Mouse (Mus musculus) heart, embryonic 10.5 days (tissue): ENCODE measurements at regions not wholly inside any gene's neighbourhood (a gene's known extent, or its start where the extent isn't known, plus 50 kb on each side); places are given as distances from the start of the nearest gene placed in this dataset.
A peak's percentile ranks its signal among the peaks of the same experiment; 100 is the strongest.

Experiments
- DNase-seq: peaks from one replicate; pipeline ENCODE4 v3.0.0-alpha.2; 2017; ENCODE audit warnings: low spot score
- H3K27ac ChIP-seq: fragments of 300-500 bp; sonication (generic); 2 replicates; pipeline ENCODE4 v1.5.1; 2016; ENCODE audit warnings: mild to moderate bottlenecking
- H3K27me3 ChIP-seq: fragments of 300-500 bp; sonication (generic); 2 replicates; pipeline ENCODE4 v1.6.1; 2016; ENCODE audit warnings: mild to moderate bottlenecking; ENCODE audit not compliant: poor library complexity, insufficient read depth, severe bottlenecking
- H3K36me3 ChIP-seq: fragments of 300-500 bp; sonication (generic); 2 replicates; pipeline ENCODE4 v1.6.1; 2016; ENCODE audit warnings: mild to moderate bottlenecking, moderate library complexity
- H3K4me1 ChIP-seq: fragments of 300-500 bp; sonication (generic); 2 replicates; pipeline ENCODE4 v1.6.1; 2016; ENCODE audit warnings: mild to moderate bottlenecking
- H3K4me3 ChIP-seq: fragments of 300-500 bp; sonication (generic); 2 replicates; pipeline ENCODE4 v1.5.1; 2016; ENCODE audit warnings: mild to moderate bottlenecking, moderate library complexity
- H3K9me3 ChIP-seq: fragments of 300-500 bp; sonication (generic); 2 replicates; pipeline ENCODE4 v1.6.1; 2016; ENCODE audit warnings: mild to moderate bottlenecking, moderate library complexity
- WGBS: fragments of 180-500 bp; shearing (Covaris S2); methylation state at CpG from one replicate; pipeline ENCODE4 v1.1.7; 2016; 5-methylcytosine and 5-hydroxymethylcytosine counted together

- WGBS: 35% methylated on average over 5 of the region's 5 CpGs
- H3K4me3 ChIP-seq: no peak overlapping the region
- H3K4me1 ChIP-seq: no peaks in the 10 kb centered on the region
- H3K36me3 ChIP-seq: no peaks in the 10 kb centered on the region
- H3K27me3 ChIP-seq: no peaks in the 10 kb centered on the region
- no peaks in the 10 kb centered on the region for H3K9me3 ChIP-seq
- H3K27ac ChIP-seq: 0 out of 2 replicates have a peak overlapping the region, but pooled peaks have one; percentile 8
- DNase-seq: no peak
Measured at GRCm38 (mm10) chr9:85380756-85381155, 53.6 kb upstream of the Tent5a start.

DNA sequence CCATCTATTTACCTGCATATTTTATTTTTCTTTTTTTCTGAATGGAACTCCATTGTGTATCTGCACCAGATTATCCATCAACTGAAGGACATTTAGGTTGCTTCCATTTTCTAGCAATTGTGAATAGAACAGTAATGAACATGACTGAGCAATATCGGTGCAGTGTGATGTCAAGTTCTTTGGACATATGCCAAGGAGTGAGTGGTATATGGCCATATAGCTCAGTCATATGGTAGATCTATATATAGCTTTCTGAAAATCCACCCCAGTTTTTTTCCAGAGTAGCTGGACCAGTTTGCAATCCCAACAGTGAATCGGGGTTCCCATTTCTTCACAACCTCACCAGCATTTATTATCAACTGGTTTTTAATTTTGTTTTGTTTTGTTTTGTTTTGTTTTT, 52.0 kb upstream of the Tent5a start:
- H3K36me3 ChIP-seq: no peaks in the 10 kb centered on the region
- no peaks in the 10 kb centered on the region for H3K9me3 ChIP-seq
- WGBS: 92% methylated on average over 2 of the region's 2 CpGs

More for the DNA sequence above, 52.0 kb upstream of the Tent5a start:
- H3K27me3 ChIP-seq: no peaks in the 10 kb centered on the region
- no peak for DNase-seq
- H3K4me3 ChIP-seq: no peak overlapping the region
- H3K4me1 ChIP-seq: peaks cover 9% of the 10 kb centered on the region; the same call in 1 of the 2 replicates
- no peak overlapping the region for H3K27ac ChIP-seq
